Mouse (Mus musculus): ENCODE results near the gene Vipas39. TPM values are rescaled to one million over a fixed set of nuclear protein-coding genes. Genes with fewer than 3 reads are reported as not detected.
"Not testable (repeated sequence)": the region's sequence is repeated elsewhere in the genome, so short reads cannot be mapped to it uniquely, and the experiment has no call there.

Vipas39 gene
- polyA plus RNA-seq, 1 experiment from 2014 or later: 87.1 TPM

- Histone ChIP-seq H3K9ac (ENCODE audit: low read length) (no peak overlapping the region), H3K9me3 (replicated peaks; ENCODE audit: control insufficient read depth, low read length) (no peaks in the 10 kb centered on the region), H3K27me3 (replicated peaks; ENCODE audit: control insufficient read depth, insufficient read depth, low read length) (no peaks in the 10 kb centered on the region), H3K27ac (ENCODE audit: low read depth, low read length) (no peak overlapping the region), H3K4me2 (ENCODE audit: low read length) (no peak overlapping the region), H3K4me3 (ENCODE audit: low read depth, low read length) (no peak overlapping the region), H3K4me1 (ENCODE audit: control insufficient read depth, insufficient read depth, low read length) (no peaks in the 10 kb centered on the region), H3K36me3 (ENCODE audit: control insufficient read depth, insufficient read depth, low read length) (peaks cover 38% of the 10 kb centered on the region)
- ATAC-seq: no peak
- no peak for DNase-seq (ENCODE audit: low spot score)
- 21% methylated on average over 6 of the region's 6 CpGs for WGBS
Measured at GRCm38 (mm10) chr12:87278118-87278730, 12.2 kb upstream of the Vipas39 start.

- H3K4me2 ChIP-seq (ENCODE audit: low read length); H3K4me3 ChIP-seq (ENCODE audit: low read depth, low read length); H3K27me3 ChIP-seq (replicated peaks; ENCODE audit: control insufficient read depth, insufficient read depth, low read length); H3K27ac ChIP-seq (ENCODE audit: low read depth, low read length); H3K9ac ChIP-seq (ENCODE audit: low read length); ATAC-seq; H3K4me1 ChIP-seq (ENCODE audit: control insufficient read depth, insufficient read depth, low read length); DNase-seq (ENCODE audit: low spot score); H3K9me3 ChIP-seq (replicated peaks; ENCODE audit: control insufficient read depth, low read length): not testable (repeated sequence)
- 89% methylated on average over 4 of the region's 4 CpGs for WGBS
- peaks cover 47% of the 10 kb centered on the region for H3K36me3 ChIP-seq (ENCODE audit: control insufficient read depth, insufficient read depth, low read length)
Measured at GRCm38 (mm10) chr12:87277251-87277650, 11.2 kb upstream of the Vipas39 start.

- Histone ChIP-seq H3K4me2 (ENCODE audit: low read length) (no peak overlapping the region), H3K36me3 (ENCODE audit: control insufficient read depth, insufficient read depth, low read length) (peaks cover 68% of the 10 kb centered on the region)
- WGBS: 90% methylated on average over 9 of the region's 9 CpGs
Measured at GRCm38 (mm10) chr12:87274853-87275831, 9.1 kb upstream of the Vipas39 start.

DNA sequence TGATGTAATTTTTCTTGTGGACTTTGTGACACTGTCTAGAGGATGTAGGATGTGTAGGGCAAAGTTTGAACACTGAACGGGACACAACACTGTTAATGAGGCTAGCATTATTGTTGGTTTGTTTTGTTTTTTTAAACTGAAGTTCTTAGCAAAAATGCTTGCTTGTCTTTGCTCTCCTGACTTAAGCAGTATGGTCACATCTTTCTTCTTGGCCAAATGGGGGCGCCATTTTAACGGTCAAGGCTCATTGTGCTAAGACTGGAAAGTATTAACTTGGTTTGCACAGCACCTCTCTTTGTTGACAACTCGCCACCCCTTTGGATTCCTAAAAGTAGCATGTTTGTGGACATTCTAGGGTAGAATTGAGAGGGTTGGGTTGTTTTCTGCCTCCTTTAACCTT lies 1.6 kb upstream of the Vipas39 start:
- H3K4me3 ChIP-seq (ENCODE audit: low read depth, low read length): peak overlapping the region; percentile 66
- peaks cover 48% of the 10 kb centered on the region for H3K36me3 ChIP-seq (ENCODE audit: control insufficient read depth, insufficient read depth, low read length)
- no peaks in the 10 kb centered on the region for H3K9me3 ChIP-seq (replicated peaks; ENCODE audit: control insufficient read depth, low read length)
- H3K27ac ChIP-seq (ENCODE audit: low read depth, low read length): no peak overlapping the region
- H3K4me2 ChIP-seq (ENCODE audit: low read length): peak overlapping the region; percentile 80
- DNase-seq (ENCODE audit: low spot score) (peak; percentile 30), ATAC-seq (no peak)
- H3K4me1 ChIP-seq (ENCODE audit: control insufficient read depth, insufficient read depth, low read length): peaks cover 7% of the 10 kb centered on the region
- H3K27me3 ChIP-seq (replicated peaks; ENCODE audit: control insufficient read depth, insufficient read depth, low read length): no peaks in the 10 kb centered on the region
- WGBS: 22% methylated on average over 4 of the region's 4 CpGs
- peak overlapping the region; percentile 82; the same call in 1 of the 2 replicates for H3K9ac ChIP-seq (ENCODE audit: low read length)

More at GRCm38 (mm10) chr12:87274853-87275831, 9.1 kb upstream of the Vipas39 start:
- Histone ChIP-seq H3K9me3 (replicated peaks; ENCODE audit: control insufficient read depth, low read length) (no peaks in the 10 kb centered on the region), H3K27me3 (replicated peaks; ENCODE audit: control insufficient read depth, insufficient read depth, low read length) (no peaks in the 10 kb centered on the region), H3K9ac (ENCODE audit: low read length) (no peak overlapping the region), H3K27ac (ENCODE audit: low read depth, low read length) (no peak overlapping the region), H3K4me3 (ENCODE audit: low read depth, low read length) (no peak overlapping the region), H3K4me1 (ENCODE audit: control insufficient read depth, insufficient read depth, low read length) (no peaks in the 10 kb centered on the region)
- DNase-seq (ENCODE audit: low spot score): no peak
- ATAC-seq: no peak

- peak overlapping the region; percentile 82 for H3K9ac ChIP-seq (ENCODE audit: low read length)
- H3K4me2 ChIP-seq (ENCODE audit: low read length): peak overlapping the region; percentile 80
- H3K4me3 ChIP-seq (ENCODE audit: low read depth, low read length): peak overlapping the region; percentile 66
- H3K27ac ChIP-seq (ENCODE audit: low read depth, low read length): peak overlapping the region; percentile 80
- no peaks in the 10 kb centered on the region for H3K9me3 ChIP-seq (replicated peaks; ENCODE audit: control insufficient read depth, low read length)
- ATAC-seq: peak; percentile 66
- H3K36me3 ChIP-seq (ENCODE audit: control insufficient read depth, insufficient read depth, low read length): peaks cover 46% of the 10 kb centered on the region
- WGBS: under 1% methylated on average over 31 of the region's 31 CpGs
- H3K4me1 ChIP-seq (ENCODE audit: control insufficient read depth, insufficient read depth, low read length): peaks cover 7% of the 10 kb centered on the region
- H3K27me3 ChIP-seq (replicated peaks; ENCODE audit: control insufficient read depth, insufficient read depth, low read length): no peaks in the 10 kb centered on the region
- peak; percentile 33 for DNase-seq (ENCODE audit: low spot score)
Measured at GRCm38 (mm10) chr12:87266827-87267603, 959 bp upstream of the Vipas39 start.

DNA sequence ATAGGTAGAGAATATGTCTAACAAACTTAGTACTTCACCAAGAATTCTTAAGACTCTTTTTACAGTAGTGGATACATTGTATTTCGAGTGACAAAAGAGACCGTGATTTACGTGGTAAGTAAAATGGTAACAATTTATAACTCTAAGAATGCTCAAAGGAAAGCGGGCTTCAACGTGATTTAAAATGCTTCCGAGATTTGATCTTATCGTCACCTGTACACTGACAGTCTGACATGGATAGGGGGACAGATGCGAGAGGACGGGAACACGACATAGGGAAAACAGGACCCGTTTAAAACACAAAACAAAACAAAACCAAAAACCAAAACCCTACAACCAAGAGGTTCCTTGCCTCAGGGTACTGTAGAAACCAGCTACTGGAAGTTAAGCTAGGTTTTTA lies 612 bp downstream of the Vipas39 start:
- peaks cover 7% of the 10 kb centered on the region for H3K4me1 ChIP-seq (ENCODE audit: control insufficient read depth, insufficient read depth, low read length)
- peaks cover 44% of the 10 kb centered on the region for H3K36me3 ChIP-seq (ENCODE audit: control insufficient read depth, insufficient read depth, low read length)

GRCm38 (mm10) chr12:87260562-87260961 lies 5.5 kb downstream of the Vipas39 start:
- Histone ChIP-seq H3K9ac (ENCODE audit: low read length) (no peak overlapping the region), H3K27me3 (replicated peaks; ENCODE audit: control insufficient read depth, insufficient read depth, low read length) (no peaks in the 10 kb centered on the region), H3K4me1 (ENCODE audit: control insufficient read depth, insufficient read depth, low read length) (peaks cover 3% of the 10 kb centered on the region; the same call in 1 of the 2 replicates), H3K36me3 (ENCODE audit: control insufficient read depth, insufficient read depth, low read length) (peaks cover 72% of the 10 kb centered on the region), H3K27ac (ENCODE audit: low read depth, low read length) (no peak overlapping the region), H3K9me3 (replicated peaks; ENCODE audit: control insufficient read depth, low read length) (no peaks in the 10 kb centered on the region), H3K4me3 (ENCODE audit: low read depth, low read length) (no peak overlapping the region), H3K4me2 (ENCODE audit: low read length) (no peak overlapping the region)
- 97% methylated on average over 8 of the region's 8 CpGs for WGBS
- ATAC-seq (no peak), DNase-seq (ENCODE audit: low spot score) (no peak)

More for the DNA sequence above, 612 bp downstream of the Vipas39 start:
- H3K9ac ChIP-seq (ENCODE audit: low read length): peak overlapping the region; percentile 82
- peak overlapping the region; percentile 61 for H3K27ac ChIP-seq (ENCODE audit: low read depth, low read length)
- H3K4me3 ChIP-seq (ENCODE audit: low read depth, low read length): peak overlapping the region; percentile 66
- ATAC-seq (no peak), DNase-seq (ENCODE audit: low spot score) (no peak)
- H3K27me3 ChIP-seq (replicated peaks; ENCODE audit: control insufficient read depth, insufficient read depth, low read length): no peaks in the 10 kb centered on the region
- H3K4me2 ChIP-seq (ENCODE audit: low read length): peak overlapping the region; percentile 60
- no peaks in the 10 kb centered on the region for H3K9me3 ChIP-seq (replicated peaks; ENCODE audit: control insufficient read depth, low read length)
- WGBS: 28% methylated on average over 11 of the region's 11 CpGs

DNA sequence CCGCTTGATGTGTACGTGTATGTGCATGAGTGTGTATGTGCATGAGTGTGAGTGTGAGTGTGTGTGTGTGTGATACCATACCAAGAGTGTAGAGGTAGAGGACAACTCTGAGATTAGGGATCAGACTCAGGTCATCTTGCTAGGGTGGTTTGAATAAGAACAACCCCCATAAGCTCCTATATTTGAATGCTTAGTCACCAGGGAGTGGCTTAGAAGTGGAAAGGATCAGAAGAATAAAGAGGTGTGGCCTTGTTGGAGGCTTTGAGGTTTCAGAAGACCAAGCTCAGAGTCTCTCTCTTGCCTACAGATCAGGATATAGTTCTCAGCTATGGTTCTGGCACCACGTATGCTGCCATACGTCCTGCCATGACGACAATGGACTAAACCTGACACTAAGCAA lies 9.4 kb downstream of the Vipas39 start:
- H3K27ac ChIP-seq (ENCODE audit: low read depth, low read length): no peak overlapping the region
- no peak overlapping the region for H3K4me3 ChIP-seq (ENCODE audit: low read depth, low read length)
- H3K27me3 ChIP-seq (replicated peaks; ENCODE audit: control insufficient read depth, insufficient read depth, low read length): no peaks in the 10 kb centered on the region
- DNase-seq (ENCODE audit: low spot score) (no peak), ATAC-seq (no peak)
- H3K9ac ChIP-seq (ENCODE audit: low read length): no peak overlapping the region
- no peak overlapping the region for H3K4me2 ChIP-seq (ENCODE audit: low read length)
- no peaks in the 10 kb centered on the region for H3K4me1 ChIP-seq (ENCODE audit: control insufficient read depth, insufficient read depth, low read length)
- peaks cover 92% of the 10 kb centered on the region for H3K36me3 ChIP-seq (ENCODE audit: control insufficient read depth, insufficient read depth, low read length)
- no peaks in the 10 kb centered on the region for H3K9me3 ChIP-seq (replicated peaks; ENCODE audit: control insufficient read depth, low read length)
- 96% methylated on average over 5 of the region's 5 CpGs for WGBS

Data from forebrain, embryonic 14.5 days (tissue).